Mouse (Mus musculus) neutrophil, adult 5-6 weeks (primary cell): ENCODE data around the gene Csnk1d. TPM values are rescaled to one million over a fixed set of nuclear protein-coding genes. Genes with fewer than 3 reads are reported as not detected.

Experiments used
- ATAC-seq: fragments of 151-379, 151-347 bp; 2 replicates; pipeline ENCODE4 v1.8.0; 2017; ENCODE audit warnings: mild to moderate bottlenecking, moderate TSS enrichment; ENCODE audit not compliant: insufficient number of reproducible peaks, poor library complexity, low FRiP score, severe bottlenecking; ENCODE audit errors: extremely low read depth
- total RNA-seq: library from RNA; stranded (forward); fragments of 200-1000 nt; gene quantifications from 2 replicates; pipeline ENCODE4 v1.2.3, GENCODE M21; 2017

The Csnk1d gene
- total RNA-seq, 1 experiment from 2014 or later: 89.3 TPM

- ATAC-seq: no peak
Measured at GRCm38 (mm10) chr11:120959564-120959963, 31.6 kb downstream of the Csnk1d start.

GRCm38 (mm10) chr11:120959066-120959465 is 32.1 kb downstream of the Csnk1d start:
- ATAC-seq: no peak

GRCm38 (mm10) chr11:120957731-120958257 is 33.3 kb downstream of the Csnk1d start:
- ATAC-seq: peak; percentile 34

GRCm38 (mm10) chr11:120957052-120957451 is 34.1 kb downstream of the Csnk1d start:
- ATAC-seq: no peak

- no peak for ATAC-seq
Measured at GRCm38 (mm10) chr11:120955701-120956100, 35.4 kb downstream of the Csnk1d start.

GRCm38 (mm10) chr11:120954936-120955335 is 36.2 kb downstream of the Csnk1d start:
- ATAC-seq: no peak

- ATAC-seq: no peak
Measured at GRCm38 (mm10) chr11:120951731-120952730, 39.1 kb downstream of the Csnk1d start.

GRCm38 (mm10) chr11:120951237-120951636 is 39.9 kb downstream of the Csnk1d start:
- ATAC-seq: no peak

- ATAC-seq: peak; percentile 68
Measured at GRCm38 (mm10) chr11:120950281-120951202, 40.6 kb downstream of the Csnk1d start.

GRCm38 (mm10) chr11:120949863-120950262 is 41.3 kb downstream of the Csnk1d start:
- no peak for ATAC-seq

- peak; percentile 21; the same call in 1 of the 2 replicates for ATAC-seq
Measured at GRCm38 (mm10) chr11:120948861-120949851, 42.0 kb downstream of the Csnk1d start.

- ATAC-seq: peak; percentile 38; the same call in 1 of the 2 replicates
Measured at GRCm38 (mm10) chr11:120948328-120948727, 42.8 kb downstream of the Csnk1d start, which contains the start of gene Slc16a3. TSS of gene Slc16a3 (plus strand) at chr11:120948480.

GRCm38 (mm10) chr11:120945926-120946325 is 45.2 kb downstream of the Csnk1d start:
- no peak for ATAC-seq

GRCm38 (mm10) chr11:120945266-120945665 is 45.9 kb downstream of the Csnk1d start:
- ATAC-seq: no peak

GRCm38 (mm10) chr11:120940959-120941358 is 50.2 kb downstream of the Csnk1d start:
- peak; percentile 23; the same call in 1 of the 2 replicates for ATAC-seq

GRCm38 (mm10) chr11:120939712-120940341 is 51.3 kb downstream of the Csnk1d start:
- ATAC-seq: no peak

GRCm38 (mm10) chr11:120938795-120939194 is 52.3 kb downstream of the Csnk1d start:
- peak; percentile 89 for ATAC-seq
